Mouse (Mus musculus) olfactory bulb, adult 2 months (tissue): Measurements from ENCODE around the gene Maip1.
A peak's percentile ranks its signal among the peaks of the same experiment; 100 is the strongest.

Experiments used
- CTCF ChIP-seq: fragments of 200-500 bp; IDR thresholded peaks from 2 replicates; pipeline ENCODE4 v1.5.1; 2012; ENCODE audit warnings: low read depth, mild to moderate bottlenecking, low read length, moderate library complexity; ENCODE audit not compliant: insufficient read depth
- POLR2A ChIP-seq: fragments of 200-500 bp; IDR thresholded peaks from 2 replicates; pipeline ENCODE4 v1.6.1; 2012; ENCODE audit warnings: mild to moderate bottlenecking, low read depth, low read length, moderate library complexity; ENCODE audit not compliant: insufficient read depth

DNA sequence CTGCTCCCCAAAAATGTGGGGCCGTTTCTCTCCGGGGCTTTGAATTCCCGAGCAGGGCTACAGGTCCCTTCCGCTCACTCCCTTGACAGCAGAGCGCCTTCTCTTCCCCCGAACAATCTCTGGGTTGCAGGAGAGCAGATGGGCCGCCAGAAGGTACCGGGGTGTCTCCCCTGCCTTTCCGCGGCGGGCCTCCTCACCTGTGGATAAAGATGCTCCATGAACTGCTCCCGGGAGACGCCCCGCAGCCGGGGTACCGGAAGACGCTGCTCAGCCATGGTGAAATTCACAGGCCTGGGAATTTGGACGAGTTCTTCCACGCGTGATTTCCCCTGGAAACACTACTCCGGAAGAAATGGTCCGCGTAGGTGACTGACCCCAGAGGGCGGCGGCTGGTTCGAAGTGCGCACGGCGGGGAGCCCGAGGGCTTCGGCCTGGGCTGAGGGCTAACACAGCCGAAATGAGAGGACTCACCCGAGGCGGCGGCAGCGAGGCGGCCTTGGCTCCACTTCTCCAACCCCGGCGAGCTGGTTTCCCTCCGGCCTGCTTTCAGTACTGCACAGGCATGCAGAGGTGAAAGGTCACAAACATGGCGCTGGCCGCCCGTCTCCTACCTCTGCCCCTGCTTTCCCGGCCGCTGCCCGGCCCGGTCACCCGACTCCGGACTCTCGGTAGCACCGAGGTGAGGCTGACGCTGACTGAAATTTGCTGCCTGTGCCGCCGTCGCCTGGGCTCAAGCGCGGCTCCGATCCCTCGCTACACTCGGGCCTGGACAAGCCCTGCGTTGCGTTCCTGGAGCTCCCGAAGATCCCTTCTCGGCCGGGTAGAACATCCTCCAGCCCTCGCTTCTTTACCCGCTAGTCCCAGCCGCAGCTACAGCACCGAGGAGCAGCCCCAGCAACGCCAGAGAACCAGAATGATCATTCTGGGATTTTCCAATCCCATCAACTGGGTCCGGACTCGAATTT is at the start of gene Maip1, which contains the start of gene Tyw5:
- peak; percentile 21; the same call in 1 of the 2 replicates for TF ChIP-seq POLR2A
- no peak for TF ChIP-seq CTCF
